Mouse (Mus musculus): ENCODE data around the gene Ppfibp1.

GRCm38 (mm10) chr6:147053785-147054646 is 165.7 kb downstream of the Ppfibp1 start:
- TF ChIP-seq CTCF (IDR thresholded peaks at IDR 0.05; ENCODE audit: low read depth, low read length) = no peak
- no peak for TF ChIP-seq GATA1 (IDR thresholded peaks at IDR 0.05; ENCODE audit: borderline replicate concordance, low read length)
- no peak for TF ChIP-seq POLR2AphosphoS5 (IDR thresholded peaks at IDR 0.05; ENCODE audit: insufficient replicate concordance, low read depth, low read length)

Data from G1E (cell line).